Mouse (Mus musculus): ENCODE measurements around the gene Gm10972.
"Not testable (repeated sequence)": the region's sequence is repeated elsewhere in the genome, so short reads cannot be mapped to it uniquely, and the experiment has no call there.

Gm10972 gene

DNA sequence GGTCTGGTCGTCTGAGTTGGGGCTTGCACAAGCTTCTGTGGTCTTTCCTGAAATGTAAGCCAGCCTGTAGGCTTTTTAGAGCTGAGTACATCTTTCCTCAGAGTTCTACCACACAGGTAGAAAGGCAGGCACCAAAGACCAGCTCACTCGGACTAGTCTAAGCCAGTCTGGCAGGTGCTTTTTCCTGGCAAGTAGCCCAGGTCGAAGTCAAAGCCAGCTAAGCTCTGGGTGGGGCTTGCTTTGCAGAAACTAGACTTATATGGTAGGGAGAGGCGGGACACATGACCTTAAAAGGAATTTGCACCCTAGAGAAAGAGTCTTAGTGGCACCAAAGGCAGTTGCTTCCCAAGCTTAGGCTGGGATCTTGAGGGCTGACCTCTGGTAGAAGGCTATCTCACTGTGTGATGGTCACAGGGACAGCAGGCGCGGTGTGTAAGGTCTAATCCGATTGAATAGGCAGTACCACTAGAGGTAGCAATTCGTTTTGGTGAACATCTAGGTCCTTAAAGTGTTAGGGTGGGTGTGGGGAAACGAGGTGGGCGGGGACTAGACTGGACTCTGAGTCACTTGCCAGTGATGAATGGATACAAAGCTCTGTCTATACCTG is 16.3 kb downstream of the Gm10972 start:
- DNase-seq (ENCODE audit: low spot score in 2 of 2) = not testable (repeated sequence)

- DNase-seq (ENCODE audit: low spot score in 2 of 2) = not testable (repeated sequence)
These were observed 17.9 kb downstream of the Gm10972 start for GRCm38 (mm10) chr3:94660841-94661240.

GRCm38 (mm10) chr3:94665060-94665802 is 22.3 kb downstream of the Gm10972 start:
- DNase-seq (ENCODE audit: low spot score in 2 of 2) = not testable (repeated sequence)

GRCm38 (mm10) chr3:94665896-94666295 is 23.0 kb downstream of the Gm10972 start:
- not testable (repeated sequence) for DNase-seq (ENCODE audit: low spot score in 2 of 2)

DNA sequence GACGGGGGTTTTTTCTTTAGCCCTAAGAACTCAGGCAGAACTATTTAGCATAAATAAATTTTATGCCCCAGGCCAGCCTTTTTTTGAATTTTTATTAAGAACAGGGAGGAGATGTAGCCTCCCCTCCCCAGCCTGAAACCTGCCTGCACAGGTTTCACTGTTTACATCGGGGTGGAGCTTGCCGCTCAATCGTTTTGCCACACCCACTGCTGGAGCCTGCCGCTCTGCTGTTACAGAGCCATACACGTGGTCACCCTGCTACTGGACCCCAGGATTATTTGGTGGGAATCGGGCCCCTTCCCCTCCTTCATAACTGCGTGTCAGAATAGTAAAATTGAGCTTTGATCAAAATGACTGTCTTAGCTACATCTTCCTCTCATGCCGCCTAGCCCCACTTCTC is 32.2 kb downstream of the Gm10972 start:
- DNase-seq (ENCODE audit: low spot score in 2 of 2) = not testable (repeated sequence)

GRCm38 (mm10) chr3:94679351-94679841 is 36.5 kb downstream of the Gm10972 start:
- no peak for DNase-seq (ENCODE audit: low spot score in 2 of 2)

GRCm38 (mm10) chr3:94680032-94680431 is 37.1 kb downstream of the Gm10972 start:
- not testable (repeated sequence) for DNase-seq (ENCODE audit: low spot score in 2 of 2)

DNA sequence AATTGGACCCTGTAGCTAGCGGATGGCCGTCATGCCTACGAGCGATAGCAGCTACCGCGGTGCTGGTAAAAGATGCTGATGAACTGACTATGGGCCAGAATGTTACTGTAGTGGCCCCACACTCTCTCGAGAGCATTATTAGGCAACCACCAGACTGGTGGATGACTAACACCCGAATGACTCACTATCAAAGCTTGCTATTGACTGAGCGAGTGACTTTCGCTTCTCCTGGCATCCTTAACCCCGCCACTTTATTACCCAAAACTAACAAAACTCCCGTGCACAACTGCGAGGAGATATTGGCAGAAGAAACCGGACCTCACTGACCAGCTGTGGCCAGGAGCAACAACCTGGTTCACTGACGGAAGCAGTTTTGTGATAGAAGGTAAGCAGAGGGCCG is 37.9 kb downstream of the Gm10972 start:
- no peak for DNase-seq (ENCODE audit: low spot score in 2 of 2)

DNA sequence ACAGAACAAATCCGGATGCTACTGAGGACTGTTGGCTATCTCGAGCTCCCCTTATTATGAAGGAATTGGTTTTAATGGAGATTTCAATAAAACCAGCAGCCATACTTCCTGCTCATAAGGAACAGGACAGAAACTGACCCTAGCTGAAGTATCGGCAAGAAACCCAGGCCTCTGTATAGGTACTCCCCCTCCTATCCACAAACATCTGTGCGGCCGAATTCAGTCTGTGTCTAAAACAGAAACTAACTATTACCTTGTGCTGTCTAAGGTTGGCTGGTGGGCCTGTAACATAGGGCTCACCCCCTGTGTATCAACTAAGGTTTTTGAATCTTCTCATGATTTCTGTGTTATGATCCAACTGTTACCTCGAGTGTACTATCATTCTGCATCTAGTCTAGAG is 40.7 kb downstream of the Gm10972 start:
- DNase-seq (ENCODE audit: low spot score in 2 of 2) = no peak

DNA sequence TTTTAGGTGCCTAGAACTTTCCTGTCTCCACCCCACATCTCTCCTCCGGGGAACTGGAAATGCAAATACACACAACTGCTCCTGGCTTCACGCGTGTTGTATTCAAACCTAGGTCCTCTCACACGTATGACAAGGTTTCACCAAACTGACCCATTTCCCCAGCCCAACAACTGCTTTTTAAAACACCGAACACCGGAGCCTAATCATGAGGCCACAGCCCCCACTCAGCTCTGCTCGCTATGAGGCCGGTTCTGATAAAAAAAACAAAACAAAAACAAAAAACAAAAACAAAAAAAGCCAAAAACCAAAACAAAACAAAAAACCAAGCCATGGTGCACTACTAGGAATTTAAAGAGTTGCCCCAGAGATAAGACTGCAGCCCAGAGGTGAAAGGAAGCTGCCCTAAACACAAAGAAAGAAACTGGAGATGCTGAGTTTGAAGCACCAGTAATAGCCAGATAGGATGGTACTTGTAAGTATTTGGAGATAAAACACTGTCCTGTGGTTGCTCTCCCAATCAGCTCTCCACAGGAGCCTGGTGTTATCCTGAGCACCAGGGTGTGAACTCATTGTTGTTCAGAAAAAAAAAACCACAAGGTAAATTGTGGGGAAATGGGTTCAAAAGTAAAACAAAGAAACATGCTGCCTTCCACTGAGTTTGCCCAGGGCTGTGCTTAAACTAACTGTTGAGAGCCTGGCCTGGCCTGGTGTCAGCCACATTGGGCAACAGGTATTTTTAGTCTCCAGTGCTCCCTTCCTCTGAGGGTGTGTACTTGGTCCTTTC is 43.3 kb downstream of the Gm10972 start:
- DNase-seq (ENCODE audit: low spot score in 2 of 2) = not testable (repeated sequence)

DNA sequence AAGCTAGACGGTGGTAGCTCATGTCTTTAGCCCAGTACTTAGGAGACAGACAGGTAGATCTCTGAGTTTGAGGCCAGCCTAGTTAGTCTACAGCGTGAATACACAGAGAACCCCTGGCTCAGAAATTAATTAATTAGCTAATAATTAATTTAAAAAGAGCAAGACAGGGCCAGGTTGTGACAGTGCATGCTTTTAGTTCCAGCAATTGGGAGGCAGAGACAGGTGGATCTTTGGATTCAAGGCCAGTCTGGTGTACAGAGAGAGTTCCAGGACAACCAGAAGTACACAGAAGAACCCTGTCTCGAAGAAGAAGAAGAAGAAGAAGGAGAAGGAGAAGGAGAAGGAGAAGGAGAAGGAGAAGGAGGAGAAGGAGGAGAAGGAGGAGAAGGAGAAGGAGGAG is 45.8 kb downstream of the Gm10972 start:
- DNase-seq (ENCODE audit: low spot score in 2 of 2) = not testable (repeated sequence)

- not testable (repeated sequence) for DNase-seq (ENCODE audit: low spot score in 2 of 2)
These were observed 46.3 kb downstream of the Gm10972 start for GRCm38 (mm10) chr3:94689195-94689594.

DNA sequence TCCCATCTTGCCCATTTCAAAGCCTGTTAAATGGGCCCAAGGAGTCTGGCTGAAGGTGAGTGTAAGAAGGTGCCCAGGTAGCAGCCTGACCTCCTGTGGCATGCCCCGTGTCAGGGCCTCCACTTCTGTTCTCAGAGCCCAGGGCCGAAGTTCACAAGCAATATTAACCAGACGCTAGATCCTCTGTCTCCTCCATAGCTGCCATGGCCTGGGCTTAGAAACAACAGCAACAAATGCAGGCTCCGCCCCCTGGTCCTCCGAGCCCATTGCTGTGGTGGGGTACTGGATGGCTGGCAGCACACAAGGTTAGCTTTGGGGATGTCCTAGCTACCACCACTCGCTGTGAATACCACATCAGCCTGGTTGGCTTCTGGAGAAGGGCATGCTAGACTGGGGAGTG is 47.2 kb downstream of the Gm10972 start:
- DNase-seq (ENCODE audit: low spot score in 2 of 2) = not testable (repeated sequence)

DNA sequence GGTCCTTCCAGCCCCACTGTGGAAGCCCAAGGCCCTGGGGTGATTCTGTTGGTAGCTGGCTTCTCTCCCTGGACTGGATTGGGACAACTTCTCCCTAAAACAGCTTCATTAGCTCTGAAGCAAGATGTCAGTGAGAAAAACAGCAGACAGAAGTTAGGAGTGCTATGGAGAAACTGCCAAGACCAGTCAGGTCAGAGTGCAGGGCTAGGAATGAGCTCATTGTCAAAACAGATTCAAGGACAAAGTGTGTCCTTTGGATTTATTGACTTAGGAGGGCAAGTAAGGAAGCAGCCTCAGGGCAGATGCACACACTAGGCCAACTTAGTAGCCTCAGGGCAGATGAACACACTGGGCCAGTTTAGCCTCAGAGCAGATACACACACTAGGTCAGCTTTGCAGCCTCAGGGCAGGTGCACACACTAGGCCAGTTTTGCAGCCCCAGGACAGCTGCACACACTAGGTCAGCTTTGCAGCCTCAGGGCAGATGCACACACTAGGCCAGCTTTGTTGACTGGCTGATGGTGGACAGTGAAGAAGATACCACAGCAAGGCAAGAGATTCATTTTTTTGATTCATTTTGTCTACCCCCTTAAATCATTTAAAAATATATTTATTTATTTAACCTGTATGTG is 47.8 kb downstream of the Gm10972 start:
- DNase-seq (ENCODE audit: low spot score in 2 of 2) = no peak

DNA sequence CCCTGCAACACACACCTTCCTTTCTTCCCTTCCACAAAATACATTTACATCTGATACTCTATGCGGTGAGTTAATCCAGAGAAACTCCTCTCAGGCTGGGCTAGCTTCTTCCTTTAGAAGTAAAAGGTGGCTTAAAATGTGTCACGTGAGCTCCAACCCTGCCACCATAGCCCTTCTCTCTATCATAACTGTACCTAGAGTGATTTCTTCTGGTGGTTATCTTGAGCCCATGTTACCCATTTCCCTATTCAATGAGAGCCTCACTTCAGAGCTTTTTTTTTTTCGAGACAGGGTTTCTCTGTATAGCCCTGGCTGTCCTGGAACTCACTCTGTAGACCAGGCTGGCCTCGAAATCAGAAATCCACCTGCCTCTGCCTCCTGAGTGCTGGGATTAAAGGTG is 48.8 kb downstream of the Gm10972 start:
- not testable (repeated sequence) for DNase-seq (ENCODE audit: low spot score in 2 of 2)
